Mouse (Mus musculus) forebrain, postnatal 0 days (tissue): ENCODE data around the gene Eif4e2. TPM values are rescaled to one million over a fixed set of nuclear protein-coding genes. Genes with fewer than 3 reads are reported as not detected.

Experiments used
- ATAC-seq: fragments of 200-750 bp; cut with Nextera tagmentation; 2 replicates; pipeline ENCODE4 v1.8.0; 2017; ENCODE audit warnings: mild to moderate bottlenecking, moderate library complexity
- DNase-seq: peaks from one replicate; pipeline ENCODE4 v3.0.0-alpha.2; 2015
- H3K27ac ChIP-seq: fragments of 300-500 bp; sonication (generic); 2 replicates; pipeline ENCODE4 v1.5.1; 2014; ENCODE audit warnings: low read depth, mild to moderate bottlenecking, antibody characterized with exemption, low read length, moderate library complexity, mixed read lengths
- H3K27me3 ChIP-seq: fragments of 300-500 bp; sonication (generic); 2 replicates; pipeline ENCODE4 v1.6.1; 2014; ENCODE audit warnings: mild to moderate bottlenecking, low read length, mixed read lengths; ENCODE audit not compliant: insufficient read depth
- H3K36me3 ChIP-seq: fragments of 300-500 bp; sonication (generic); 2 replicates; pipeline ENCODE4 v1.6.1; 2014; ENCODE audit warnings: mild to moderate bottlenecking, moderate library complexity; ENCODE audit not compliant: insufficient read depth
- H3K4me1 ChIP-seq: fragments of 300-500 bp; sonication (generic); 2 replicates; pipeline ENCODE4 v1.6.1; 2014; ENCODE audit warnings: antibody characterized with exemption; ENCODE audit not compliant: insufficient read depth
- H3K4me2 ChIP-seq: fragments of 300-500 bp; sonication (generic); 2 replicates; pipeline ENCODE4 v1.6.1; 2014; ENCODE audit warnings: low read depth, mild to moderate bottlenecking, moderate library complexity
- H3K4me3 ChIP-seq: fragments of 300-500 bp; sonication (generic); 2 replicates; pipeline ENCODE4 v1.5.1; 2014; ENCODE audit warnings: low read depth, low read length, mixed read lengths
- H3K9ac ChIP-seq: fragments of 300-500 bp; sonication (generic); 2 replicates; pipeline ENCODE4 v1.6.1; 2014; ENCODE audit warnings: mild to moderate bottlenecking
- H3K9me3 ChIP-seq: fragments of 300-500 bp; sonication (generic); 2 replicates; pipeline ENCODE4 v1.6.1; 2016; ENCODE audit warnings: low read length
- CTCF ChIP-seq: sonication (generic); IDR thresholded peaks from 2 replicates; pipeline ENCODE4 v1.5.1; 2016; ENCODE audit warnings: antibody characterized with exemption, control low read depth, low read depth
- WGBS: fragments of 180-500 bp; shearing (Covaris S2); extraction: QIAGEN DNeasy Blood & Tissue Kit; methylation state at CpG from one replicate; pipeline ENCODE4 v1.1.7; 2014; 5-methylcytosine and 5-hydroxymethylcytosine counted together
- polyA plus RNA-seq: library from polyadenylated mRNA; unstranded; fragments of >200 nt; fragmentation: Nextera tagmentation; extraction: Ambion mirVana; gene quantifications from 2 replicates; pipeline ENCODE4 v1.2.1, GENCODE M21; 2015
- total RNA-seq: library from RNA; depleted of rRNA; stranded (reverse); fragments of >200 nt; gene quantifications from 2 replicates; pipeline ENCODE4 v1.2.3, GENCODE M21; 2014

Eif4e2 gene
- total and polyA plus RNA-seq, 2 experiments from 2014 or later = 71.5 to 87.5 TPM

GRCm38 (mm10) chr1:87174006-87174955 is 39.4 kb upstream of the Eif4e2 start:
- WGBS = 24% methylated on average over 28 of the region's 28 CpGs

GRCm38 (mm10) chr1:87175852-87176292 is 37.8 kb upstream of the Eif4e2 start:
- no peaks in the 10 kb centered on the region for H3K9me3 ChIP-seq
- no peak overlapping the region for H3K9ac ChIP-seq
- TF ChIP-seq CTCF = peak; percentile 68
- ATAC-seq (peak; percentile 89), DNase-seq (peak; percentile 83)
- H3K27me3 ChIP-seq = no peaks in the 10 kb centered on the region
- 0 out of 2 replicates have a peak, but pooled peaks cover 6% of the 10 kb centered on the region for H3K4me1 ChIP-seq
- H3K36me3 ChIP-seq = no peaks in the 10 kb centered on the region
- H3K27ac ChIP-seq = no peak overlapping the region
- WGBS = 4% methylated on average over 11 of the region's 11 CpGs
- H3K4me2 ChIP-seq = no peak overlapping the region
- H3K4me3 ChIP-seq = no peak overlapping the region

More at GRCm38 (mm10) chr1:87174006-87174955, 39.4 kb upstream of the Eif4e2 start:
- H3K36me3 ChIP-seq = no peaks in the 10 kb centered on the region
- no peak overlapping the region for H3K27ac ChIP-seq
- peak; percentile 47 for ATAC-seq
- H3K4me3 ChIP-seq = no peak overlapping the region
- H3K27me3 ChIP-seq = no peaks in the 10 kb centered on the region
- H3K4me2 ChIP-seq = no peak overlapping the region
- H3K9ac ChIP-seq = no peak overlapping the region
- TF ChIP-seq CTCF = peak; percentile 73
- DNase-seq = peak; percentile 74
- peaks cover 6% of the 10 kb centered on the region; the same call in 1 of the 2 replicates for H3K4me1 ChIP-seq
- H3K9me3 ChIP-seq = no peaks in the 10 kb centered on the region

- H3K27me3 ChIP-seq = peaks cover 12% of the 10 kb centered on the region
- WGBS = 66% methylated on average over 5 of the region's 5 CpGs
- no peaks in the 10 kb centered on the region for H3K36me3 ChIP-seq
- H3K9ac ChIP-seq = no peak overlapping the region
- DNase-seq (no peak), ATAC-seq (no peak)
- H3K4me1 ChIP-seq = 0 out of 2 replicates have a peak, but pooled peaks cover 3% of the 10 kb centered on the region
- no peak overlapping the region for H3K4me3 ChIP-seq
- H3K9me3 ChIP-seq = no peaks in the 10 kb centered on the region
- no peak overlapping the region for H3K27ac ChIP-seq
- H3K4me2 ChIP-seq = no peak overlapping the region
- TF ChIP-seq CTCF = no peak
These were observed 32.8 kb upstream of the Eif4e2 start for GRCm38 (mm10) chr1:87180896-87181295.

DNA sequence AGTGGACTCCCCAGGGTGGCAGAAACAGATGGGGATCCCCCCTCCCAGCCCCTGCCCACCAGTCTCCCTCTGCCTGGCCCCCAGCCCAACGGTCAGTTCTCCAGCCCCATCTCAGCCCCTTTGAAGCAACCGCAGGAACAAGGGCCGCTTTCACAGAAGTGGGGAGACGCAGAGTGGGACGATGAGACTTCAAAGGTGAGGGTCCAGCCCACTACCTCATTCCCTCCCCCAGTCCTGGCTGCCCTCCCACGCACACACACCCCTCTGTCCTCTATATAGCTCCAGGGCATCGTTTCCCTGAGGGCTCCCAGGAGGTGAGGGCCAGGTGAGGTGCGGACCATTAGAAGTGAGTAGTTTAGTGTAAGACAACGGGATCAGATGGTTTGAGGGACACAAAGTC is 30.7 kb upstream of the Eif4e2 start, which contains the start of gene Prss56:
Gene Prss56 (plus strand): TSS at position 301 of the 400 bp plus-strand sequence.
- DNase-seq (no peak), ATAC-seq (no peak)
- Histone ChIP-seq H3K36me3 (no peaks in the 10 kb centered on the region), H3K27me3 (peaks cover 20% of the 10 kb centered on the region), H3K9ac (no peak within 1 kb of the TSS), H3K27ac (no peak within 1 kb of the TSS), H3K4me3 (no peak within 1 kb of the TSS), H3K4me2 (no peak within 1 kb of the TSS), H3K4me1 (no peaks in the 10 kb centered on the region), H3K9me3 (no peaks in the 10 kb centered on the region)
- 42% methylated on average over 9 of the region's 9 CpGs for WGBS
- no peak for TF ChIP-seq CTCF

GRCm38 (mm10) chr1:87183998-87184750 is 29.5 kb upstream of the Eif4e2 start:
- H3K4me3 ChIP-seq = peak overlapping the region; percentile 9; the same call in 1 of the 2 replicates
- WGBS = 33% methylated on average over 15 of the region's 15 CpGs
- peak overlapping the region; percentile 44 for H3K4me2 ChIP-seq

GRCm38 (mm10) chr1:87184751-87185139 is 29.0 kb upstream of the Eif4e2 start:
- Histone ChIP-seq H3K9ac (0 out of 2 replicates have a peak overlapping the region, but pooled peaks have one; percentile 22), H3K4me3 (peak overlapping the region; percentile 9), H3K27ac (no peak overlapping the region), H3K27me3 (peaks cover 21% of the 10 kb centered on the region), H3K36me3 (no peaks in the 10 kb centered on the region), H3K4me2 (peak overlapping the region; percentile 44), H3K9me3 (no peaks in the 10 kb centered on the region), H3K4me1 (no peaks in the 10 kb centered on the region)
- WGBS = 8% methylated on average over 20 of the region's 20 CpGs
- peak; percentile 88 for DNase-seq
- ATAC-seq = peak; percentile 76
- peak; percentile 79 for TF ChIP-seq CTCF

More at GRCm38 (mm10) chr1:87183998-87184750, 29.5 kb upstream of the Eif4e2 start:
- H3K36me3 ChIP-seq = no peaks in the 10 kb centered on the region
- DNase-seq (no peak), ATAC-seq (peak; percentile 7)
- H3K27me3 ChIP-seq = peaks cover 21% of the 10 kb centered on the region
- H3K9me3 ChIP-seq = no peaks in the 10 kb centered on the region
- no peak overlapping the region for H3K9ac ChIP-seq
- no peak overlapping the region for H3K27ac ChIP-seq
- no peak for TF ChIP-seq CTCF
- H3K4me1 ChIP-seq = no peaks in the 10 kb centered on the region
